Mouse (Mus musculus) large intestine, adult 2 months (tissue): Measurements from ENCODE around the gene Gm9958. TPM values are rescaled to one million over a fixed set of nuclear protein-coding genes. Genes with fewer than 3 reads are reported as not detected.

Source experiments
- DNase-seq: peaks from one replicate; pipeline ENCODE4 v3.0.0-alpha.2; 2012; ENCODE audit warnings: low read depth, low spot score
- WGBS: fragments of 180-500 bp; shearing (Covaris S2); methylation state at CpG from one replicate; pipeline ENCODE4 v1.1.7; 2018; 5-methylcytosine and 5-hydroxymethylcytosine counted together
- polyA plus RNA-seq: library from polyadenylated mRNA; depleted of rRNA; stranded (reverse); fragments of >200 nt; gene quantifications from 2 replicates; pipeline ENCODE4 v1.2.3, GENCODE M21; 2012; rRNA removed

Gm9958 gene
- polyA plus RNA-seq, 1 experiment = 1.8 TPM

DNA sequence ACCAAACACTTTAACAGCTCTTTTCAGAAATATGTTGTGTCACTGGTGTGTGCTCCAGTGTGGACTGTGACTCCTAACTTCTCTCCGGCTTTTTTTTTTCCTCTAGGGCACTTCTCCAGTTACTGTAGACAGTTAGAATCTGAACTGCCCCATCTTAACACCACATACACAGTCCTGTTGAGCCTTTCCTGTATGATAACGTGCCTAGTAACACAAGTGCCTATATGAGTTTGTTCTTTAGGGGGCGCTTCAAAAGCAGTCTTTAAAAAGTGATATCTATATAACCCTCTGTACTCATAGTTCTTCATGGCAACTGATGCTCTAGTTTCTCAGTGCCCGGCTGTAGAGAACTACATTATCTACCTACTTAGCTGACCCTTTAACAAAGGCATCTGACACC, 27.3 kb downstream of the Gm9958 start:
- DNase-seq = no peak
- 68% methylated on average over 4 of the region's 4 CpGs for WGBS

DNA sequence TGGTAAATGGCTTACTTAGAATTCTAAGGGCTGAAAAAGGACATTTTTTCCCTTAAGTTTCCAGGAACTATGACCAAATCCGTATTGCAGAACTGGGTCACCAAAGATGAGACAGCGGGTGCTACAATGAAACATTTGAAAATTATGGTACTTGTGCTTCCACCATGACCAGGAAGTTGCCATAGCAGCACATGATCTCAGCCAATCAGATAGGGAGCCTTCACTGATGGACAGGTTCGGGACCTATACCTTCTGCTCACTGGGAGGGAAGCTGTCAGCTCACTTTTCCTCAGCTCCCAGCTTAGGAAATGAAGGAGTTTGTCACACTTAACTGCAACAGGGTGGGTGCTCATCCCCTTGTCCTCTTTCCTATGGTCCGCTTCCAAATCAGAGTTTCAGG, 29.8 kb downstream of the Gm9958 start:
- 86% methylated on average over 4 of the region's 4 CpGs for WGBS
- no peak for DNase-seq

DNA sequence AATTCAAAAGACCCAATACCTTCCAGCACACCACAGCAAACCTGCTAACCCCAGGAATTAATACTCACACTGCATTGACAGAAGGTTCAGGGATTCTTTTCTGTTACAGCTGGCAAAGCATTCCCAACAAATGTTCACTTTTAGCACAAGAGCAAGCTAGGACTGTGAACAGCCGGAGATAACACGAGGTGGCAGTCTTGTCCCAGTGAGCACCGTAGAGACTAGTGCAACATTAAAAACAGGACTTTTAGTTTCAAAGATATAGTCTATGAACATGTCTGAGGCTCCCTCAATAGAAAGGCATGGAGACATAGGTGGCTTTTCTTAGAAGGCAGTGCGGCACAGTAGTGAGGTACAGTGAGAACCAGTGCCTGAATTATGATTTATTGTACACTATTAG, 38.2 kb downstream of the Gm9958 start:
- WGBS = 60% methylated on average over 4 of the region's 4 CpGs
- DNase-seq = no peak

DNA sequence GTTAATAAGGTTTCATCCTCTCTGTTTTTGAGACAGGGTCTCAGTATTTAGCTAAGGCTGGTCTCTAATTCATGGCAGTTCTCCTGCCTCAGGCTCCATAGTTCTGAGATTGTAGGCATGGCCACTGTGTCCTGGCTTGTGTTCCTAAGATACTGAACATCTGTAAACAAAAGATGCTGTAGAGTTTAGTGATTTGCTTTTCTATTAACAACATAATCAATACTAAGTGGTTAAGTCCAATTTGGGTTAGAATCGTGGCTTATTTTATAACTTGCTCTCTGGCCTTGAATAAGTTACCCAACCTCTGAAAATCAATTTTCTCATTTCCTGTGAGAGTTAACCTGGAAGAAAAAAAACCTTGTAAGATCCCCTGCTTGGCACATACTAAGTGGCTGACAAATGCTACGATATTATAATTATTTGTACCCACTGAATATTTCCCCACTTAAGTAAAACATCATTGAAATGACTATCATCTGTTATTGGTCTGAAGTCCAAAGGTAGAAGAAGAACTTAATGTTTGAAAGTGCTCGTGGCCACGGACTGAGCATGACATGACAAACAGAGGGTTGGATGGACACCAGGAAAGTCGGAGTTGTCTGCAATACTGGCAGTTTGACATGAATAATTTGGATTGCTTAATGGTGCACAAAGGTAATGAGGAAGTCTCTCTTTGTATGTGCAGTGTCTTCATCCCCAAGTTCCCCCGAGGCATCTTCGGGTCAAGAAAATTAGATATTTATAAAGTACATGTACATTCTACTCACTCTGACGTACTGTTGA, 47.3 kb downstream of the Gm9958 start:
- 31% methylated on average over 8 of the region's 8 CpGs for WGBS
- DNase-seq = no peak

DNA sequence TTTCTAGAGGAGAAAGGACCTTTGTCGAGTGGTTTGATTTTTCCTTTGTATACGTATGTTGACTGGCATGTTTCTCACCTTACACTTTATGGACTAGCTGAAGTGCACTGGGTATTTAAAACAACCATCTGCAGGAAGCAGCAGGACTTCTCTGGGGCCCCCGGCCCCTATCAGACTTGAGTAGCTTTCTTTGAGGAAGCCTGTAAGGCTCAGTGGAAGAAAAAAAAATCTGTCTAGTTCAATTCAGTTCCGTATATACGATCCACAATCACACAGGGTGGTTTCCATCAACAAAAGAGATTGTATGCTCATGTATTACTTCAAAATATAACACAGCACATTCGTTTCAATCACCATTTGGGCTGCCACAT, 47.9 kb downstream of the Gm9958 start:
- 15% methylated on average over 6 of the region's 6 CpGs for WGBS

More for the DNA sequence above, 47.9 kb downstream of the Gm9958 start:
- no peak for DNase-seq

Other genes with a start within 250 kb of the Gm9958 start
- gene Cox18, start 143.2 kb upstream of the Gm9958 start, polyA plus RNA-seq = 21.4 and 23.7 TPM in 2 replicates
- 11.7 and 23.3 TPM in 2 replicates for gene Ankrd17, start 627 bp upstream of the Gm9958 start, polyA plus RNA-seq
- gene Alb, start 93.7 kb downstream of the Gm9958 start, polyA plus RNA-seq = 0.53 and 0.95 TPM in 2 replicates
- gene Afp, start 123.5 kb downstream of the Gm9958 start, polyA plus RNA-seq = 1.4 and 6.6 TPM in 2 replicates
- gene Afm, start 151.7 kb downstream of the Gm9958 start, polyA plus RNA-seq = 0.14 TPM in 1 of 2 replicates, not detected in the other
- gene 5830473C10Rik, start 193.9 kb downstream of the Gm9958 start, polyA plus RNA-seq = 0.07 TPM in 1 of 2 replicates, not detected in the other